Mouse (Mus musculus): ENCODE results near the gene Vcan. TPM values are rescaled to one million over a fixed set of nuclear protein-coding genes. Genes with fewer than 3 reads are reported as not detected.

The Vcan gene
- total RNA-seq, 2 experiments from 2014 or later, result 15.7 to 16.8 TPM

DNA sequence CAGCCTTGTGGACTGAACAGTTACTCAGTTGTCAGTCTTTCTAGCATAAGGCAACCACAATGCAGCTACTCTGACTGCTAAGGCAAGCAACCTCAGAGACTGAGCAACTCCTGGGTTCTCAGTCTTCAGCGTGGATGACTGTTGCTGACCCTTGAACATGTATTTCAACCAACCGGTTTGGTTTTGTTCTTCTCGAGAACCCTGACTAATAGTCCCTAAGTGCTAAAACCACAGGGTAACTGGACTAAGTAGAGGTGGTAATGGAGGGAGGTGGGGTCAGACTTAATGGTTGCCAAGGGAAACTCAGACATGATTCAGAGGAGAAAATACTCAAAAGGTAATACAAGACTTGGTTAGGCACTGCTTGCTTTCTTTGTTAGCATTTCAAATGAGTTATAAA, 105.3 kb downstream of the Vcan start:
- Histone ChIP-seq H3K27ac (no peak overlapping the region), H3K4me3 (no peak overlapping the region)
- DNase-seq (ENCODE audit: low spot score in 2 of 2), result no peak
- no peak for TF ChIP-seq CTCF (conservative IDR thresholded peaks at IDR 0.05)

DNA sequence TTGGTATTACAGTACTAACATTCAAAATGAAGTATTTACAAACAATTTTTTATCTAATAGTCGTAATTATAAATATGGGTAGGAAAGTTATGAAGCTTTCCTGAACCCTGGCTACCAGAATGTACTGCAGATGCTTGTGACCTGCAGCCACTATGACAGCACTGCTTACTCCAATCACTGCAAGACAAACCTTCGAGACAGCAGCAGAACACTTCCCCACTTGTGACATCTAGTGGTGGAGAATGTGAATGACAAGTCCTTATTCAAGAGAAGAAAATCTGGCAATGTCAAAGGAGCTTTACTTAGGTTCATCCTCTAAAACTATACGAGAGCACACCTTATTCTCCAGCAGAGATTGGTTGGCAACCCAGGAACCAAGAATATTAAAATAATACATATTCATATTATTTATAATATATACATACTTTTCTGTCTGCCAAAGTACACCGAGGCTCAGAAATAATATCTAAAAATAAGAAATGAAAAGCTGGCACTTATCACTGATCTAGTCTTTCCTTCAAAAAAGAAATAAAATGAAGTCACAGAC, 108.1 kb downstream of the Vcan start:
- TF ChIP-seq CTCF (conservative IDR thresholded peaks at IDR 0.05), result peak; percentile 96
- H3K4me3 ChIP-seq, result no peak overlapping the region
- DNase-seq (ENCODE audit: low spot score in 2 of 2), result peak; percentile 33 to 57

DNA sequence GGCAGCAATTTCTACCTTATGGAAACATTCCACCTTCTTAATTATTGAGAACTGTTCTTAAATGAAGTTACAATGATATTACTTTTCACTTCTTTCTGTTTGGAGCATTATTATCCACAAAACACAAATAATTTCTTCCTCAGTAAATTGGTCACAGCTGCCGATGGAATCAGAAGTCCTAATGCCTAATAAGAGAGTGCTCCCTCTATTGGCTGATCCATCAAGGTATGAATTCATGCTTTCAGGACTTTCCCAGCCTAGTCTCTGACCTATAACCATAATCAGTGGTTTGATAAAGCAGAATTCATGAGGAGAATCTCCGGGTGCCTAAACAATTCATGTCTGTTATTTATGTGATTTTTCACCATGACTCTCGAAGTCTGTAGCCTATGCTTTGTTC, 123.2 kb downstream of the Vcan start:
- H3K27ac ChIP-seq, result no peak overlapping the region
- no peak overlapping the region for H3K4me3 ChIP-seq
- no peak for DNase-seq (ENCODE audit: low spot score in 2 of 2)
- peak; percentile 61 for TF ChIP-seq CTCF (conservative IDR thresholded peaks at IDR 0.05)

More for the DNA sequence above, 108.1 kb downstream of the Vcan start:
- H3K27ac ChIP-seq, result no peak overlapping the region

DNA sequence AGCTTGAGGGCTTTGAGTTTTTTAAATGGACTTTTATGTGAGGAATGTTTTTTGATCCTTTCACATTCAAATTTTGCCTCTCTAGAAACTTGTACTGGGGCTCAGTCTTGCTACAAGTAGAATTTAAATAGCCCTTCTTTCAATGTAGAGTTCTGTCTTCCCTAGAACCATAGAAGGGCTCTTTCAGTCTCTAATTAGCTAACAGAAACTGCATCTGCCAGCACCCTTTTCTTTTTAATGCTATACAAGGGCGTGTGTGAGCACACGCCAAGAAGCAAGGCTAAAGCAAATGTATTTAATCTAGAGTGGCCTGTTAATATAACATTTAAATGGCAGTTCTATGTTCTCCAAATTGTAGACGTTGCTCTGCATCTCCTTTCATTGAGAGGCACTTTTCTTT, 134.9 kb downstream of the Vcan start:
- H3K27ac ChIP-seq, result peak overlapping the region; percentile 88
- TF ChIP-seq CTCF (conservative IDR thresholded peaks at IDR 0.05), result no peak
- no peak for DNase-seq (ENCODE audit: low spot score in 2 of 2)
- no peak overlapping the region for H3K4me3 ChIP-seq

Other genes starting within 250 kb of the Vcan start
- 10 to 100 TPM; 33.1 to 33.4 TPM for gene Hapln1, start 202.7 kb downstream of the Vcan start, total RNA-seq (2021)

Data from layer of hippocampus, adult 2 months (tissue).